Mouse (Mus musculus) embryonic facial prominence, embryonic 11.5 days (tissue): ENCODE measurements at regions not wholly inside any gene's neighbourhood (a gene's known extent, or its start where the extent isn't known, plus 50 kb on each side); places are given as distances from the start of the nearest gene placed in this dataset.

ENCODE experiments used
- ATAC-seq: fragments of 200-750 bp; cut with Nextera tagmentation; replicated peaks from 2 replicates; pipeline ENCODE4 v1.8.0; 2017; ENCODE audit warnings: low read depth; ENCODE audit not compliant: insufficient number of reproducible peaks, low FRiP score, low TSS enrichment
- DNase-seq: peaks from one replicate; pipeline ENCODE4 v3.0.0-alpha.2; 2015; ENCODE audit warnings: low spot score
- H3K27ac ChIP-seq: fragments of 300-500 bp; sonication (generic); replicated peaks from 2 replicates; pipeline ENCODE4 v1.5.1; 2014; ENCODE audit warnings: mild to moderate bottlenecking, low read depth, low read length, control low read depth
- H3K27me3 ChIP-seq: fragments of 300-500 bp; sonication (generic); 2 replicates; pipeline ENCODE4 v1.6.1; 2014; ENCODE audit warnings: mild to moderate bottlenecking, low read length, moderate library complexity, mixed read lengths; ENCODE audit not compliant: control insufficient read depth, insufficient read depth
- H3K36me3 ChIP-seq: fragments of 300-500 bp; sonication (generic); replicated peaks from 2 replicates; pipeline ENCODE4 v1.6.1; 2014; ENCODE audit warnings: low read depth, mild to moderate bottlenecking, low read length, moderate library complexity, mixed read lengths; ENCODE audit not compliant: control insufficient read depth, insufficient read depth
- H3K4me1 ChIP-seq: fragments of 300-500 bp; sonication (generic); 2 replicates; pipeline ENCODE4 v1.6.1; 2014; ENCODE audit warnings: low read length, mixed read lengths; ENCODE audit not compliant: control insufficient read depth, insufficient read depth
- H3K4me2 ChIP-seq: fragments of 300-500 bp; sonication (generic); 2 replicates; pipeline ENCODE4 v1.6.1; 2014; ENCODE audit warnings: low read depth, mild to moderate bottlenecking, control low read depth, low read length, moderate library complexity
- H3K4me3 ChIP-seq: fragments of 300-500 bp; sonication (generic); 2 replicates; pipeline ENCODE4 v1.5.1; 2014; ENCODE audit warnings: low read depth, low read length, control low read depth
- H3K9ac ChIP-seq: fragments of 300-500 bp; sonication (generic); replicated peaks from 2 replicates; pipeline ENCODE4 v1.6.1; 2014; ENCODE audit warnings: mild to moderate bottlenecking, control low read depth, low read length
- H3K9me3 ChIP-seq: fragments of 300-500 bp; sonication (generic); replicated peaks from 2 replicates; pipeline ENCODE4 v1.6.1; 2016; ENCODE audit warnings: mild to moderate bottlenecking, low read length, inconsistent platforms, mixed read lengths; ENCODE audit not compliant: control insufficient read depth
- WGBS: fragments of 180-500 bp; shearing (Covaris S2); extraction: QIAGEN DNeasy Blood & Tissue Kit; methylation state at CpG from one replicate; pipeline ENCODE4 v1.1.7; 2014; 5-methylcytosine and 5-hydroxymethylcytosine counted together

GRCm38 (mm10) chr2:117017921-117018651 lies 103.1 kb upstream of the Spred1 start:
- Histone ChIP-seq H3K4me2 (no peak overlapping the region), H3K4me1 (0 out of 2 replicates have a peak, but pooled peaks cover 4% of the 10 kb centered on the region), H3K4me3 (no peak overlapping the region), H3K36me3 (no peaks in the 10 kb centered on the region), H3K9ac (no peak overlapping the region), H3K27me3 (no peaks in the 10 kb centered on the region), H3K9me3 (no peaks in the 10 kb centered on the region), H3K27ac (no peak overlapping the region)
- DNase-seq (no peak), ATAC-seq (no peak)
- 47% methylated on average over 12 of the region's 12 CpGs for WGBS

GRCm38 (mm10) chr2:117018917-117019538 lies 102.1 kb upstream of the Spred1 start:
- Histone ChIP-seq H3K9ac (no peak overlapping the region), H3K4me3 (no peak overlapping the region), H3K36me3 (no peaks in the 10 kb centered on the region), H3K4me1 (0 out of 2 replicates have a peak, but pooled peaks cover 4% of the 10 kb centered on the region), H3K4me2 (no peak overlapping the region), H3K9me3 (no peaks in the 10 kb centered on the region), H3K27ac (0 out of 2 replicates have a peak overlapping the region, but pooled peaks have one; percentile 6), H3K27me3 (no peaks in the 10 kb centered on the region)
- DNase-seq (peak; percentile 87), ATAC-seq (peak; percentile 79; the same call in 1 of the 2 replicates)
- 9% methylated on average over 6 of the region's 6 CpGs for WGBS

GRCm38 (mm10) chr2:117019552-117019951 lies 101.6 kb upstream of the Spred1 start:
- H3K36me3 ChIP-seq = no peaks in the 10 kb centered on the region
- H3K27ac ChIP-seq = no peak overlapping the region
- ATAC-seq = 0 out of 2 replicates have a peak, but pooled peaks have one; percentile 21
- no peaks in the 10 kb centered on the region for H3K27me3 ChIP-seq
- DNase-seq = no peak
- no peak overlapping the region for H3K4me2 ChIP-seq
- no peak overlapping the region for H3K4me3 ChIP-seq
- H3K9ac ChIP-seq = no peak overlapping the region
- 40% methylated on average over 1 of the region's 1 CpGs for WGBS
- H3K4me1 ChIP-seq = 0 out of 2 replicates have a peak, but pooled peaks cover 4% of the 10 kb centered on the region
- no peaks in the 10 kb centered on the region for H3K9me3 ChIP-seq

GRCm38 (mm10) chr2:117021787-117022186 lies 99.4 kb upstream of the Spred1 start:
- no peak overlapping the region for H3K27ac ChIP-seq
- 54% methylated on average over 5 of the region's 6 CpGs for WGBS
- 0 out of 2 replicates have a peak, but pooled peaks cover 4% of the 10 kb centered on the region for H3K4me1 ChIP-seq
- no peak overlapping the region for H3K4me2 ChIP-seq
- no peak overlapping the region for H3K4me3 ChIP-seq
- ATAC-seq = no peak
- H3K36me3 ChIP-seq = no peaks in the 10 kb centered on the region
- H3K9me3 ChIP-seq = no peaks in the 10 kb centered on the region
- no peaks in the 10 kb centered on the region for H3K27me3 ChIP-seq
- H3K9ac ChIP-seq = no peak overlapping the region
- DNase-seq = no peak

- no peaks in the 10 kb centered on the region for H3K36me3 ChIP-seq
- no peaks in the 10 kb centered on the region for H3K27me3 ChIP-seq
- H3K27ac ChIP-seq = no peak overlapping the region
- 94% methylated on average over 1 of the region's 1 CpGs for WGBS
- no peak overlapping the region for H3K4me3 ChIP-seq
- ATAC-seq (no peak), DNase-seq (no peak)
- H3K9ac ChIP-seq = no peak overlapping the region
- no peak overlapping the region for H3K4me2 ChIP-seq
- H3K9me3 ChIP-seq = no peaks in the 10 kb centered on the region
- 0 out of 2 replicates have a peak, but pooled peaks cover 3% of the 10 kb centered on the region for H3K4me1 ChIP-seq
These were observed 97.7 kb upstream of the Spred1 start for GRCm38 (mm10) chr2:117023436-117023835.

- no peak overlapping the region for H3K4me3 ChIP-seq
- no peak for ATAC-seq
These were observed 94.1 kb upstream of the Spred1 start for GRCm38 (mm10) chr2:117027071-117027470.

GRCm38 (mm10) chr2:117028771-117029170 lies 92.4 kb upstream of the Spred1 start:
- Histone ChIP-seq H3K36me3 (no peaks in the 10 kb centered on the region), H3K4me1 (no peaks in the 10 kb centered on the region), H3K9me3 (no peaks in the 10 kb centered on the region), H3K4me2 (no peak overlapping the region), H3K4me3 (no peak overlapping the region), H3K9ac (no peak overlapping the region), H3K27me3 (no peaks in the 10 kb centered on the region), H3K27ac (no peak overlapping the region)
- ATAC-seq (no peak), DNase-seq (no peak)
- 69% methylated on average over 6 of the region's 6 CpGs for WGBS

More at GRCm38 (mm10) chr2:117027071-117027470, 94.1 kb upstream of the Spred1 start:
- no peaks in the 10 kb centered on the region for H3K4me1 ChIP-seq
- H3K9me3 ChIP-seq = no peaks in the 10 kb centered on the region
- DNase-seq = no peak
- WGBS = 60% methylated on average over 4 of the region's 4 CpGs
- H3K36me3 ChIP-seq = no peaks in the 10 kb centered on the region
- no peak overlapping the region for H3K27ac ChIP-seq
- no peak overlapping the region for H3K9ac ChIP-seq
- H3K27me3 ChIP-seq = no peaks in the 10 kb centered on the region
- no peak overlapping the region for H3K4me2 ChIP-seq
